27 mouse cellular contexts compared by ENCODE assay signal in genomic region chr13:57641649-57642048, GRCm38 (mm10).
"Had no signal": no experiment of that assay in that cellular context is flagged by ENCODE, and none has a peak within 500 bp of the region (broad histone marks: within the 10 kb centered on the region; RNA-seq: fewer than 3 reads in every experiment).

No protein-coding gene starts in this region.

- H3K36me3 ChIP-seq: embryonic facial prominence, embryonic 10.5 days; embryonic facial prominence, embryonic 12.5 days; embryonic facial prominence, embryonic 13.5 days; embryonic facial prominence, embryonic 15.5 days; forebrain, embryonic 10.5 days; forebrain, embryonic 12.5 days; forebrain, embryonic 15.5 days had no signal

- DNase-seq: cerebellum, adult 18-20 months; cerebellum, adult 2 months; cerebellum, adult 8-10 months; cerebellum, adult 9-10 months; cerebellum, adult 9-11 months; cerebellum, postnatal 10 days; cerebellum, postnatal 14 days; cerebellum, postnatal 25 days; cerebellum, postnatal 36 days; embryo, embryonic 11 days; forebrain, postnatal 0 days; gastrocnemius, adult 2 months; gastrocnemius, postnatal 10 days; gastrocnemius, postnatal 14 days; gastrocnemius, postnatal 25 days; gastrocnemius, postnatal 36 days had no signal

- H3K4me3 ChIP-seq: embryonic facial prominence, embryonic 10.5 days; embryonic facial prominence, embryonic 12.5 days; embryonic facial prominence, embryonic 13.5 days; embryonic facial prominence, embryonic 15.5 days; erythroblast, embryonic 14.5 days; forebrain, embryonic 10.5 days; forebrain, embryonic 12.5 days; forebrain, embryonic 13.5 days; forebrain, embryonic 15.5 days; gastrocnemius, adult 2 months had no signal

- H3K9me3 ChIP-seq: embryonic facial prominence, embryonic 10.5 days; embryonic facial prominence, embryonic 12.5 days; embryonic facial prominence, embryonic 13.5 days; embryonic facial prominence, embryonic 15.5 days; forebrain, embryonic 10.5 days; forebrain, embryonic 12.5 days; forebrain, embryonic 13.5 days; forebrain, embryonic 15.5 days had no signal

- ATAC-seq: forebrain, embryonic 13.5 days; forebrain, embryonic 14.5 days; forebrain, embryonic 15.5 days; forebrain, embryonic 16.5 days; forebrain, postnatal 0 days had no signal

- H3K27me3 ChIP-seq: embryonic facial prominence, embryonic 12.5 days; embryonic facial prominence, embryonic 13.5 days; embryonic facial prominence, embryonic 15.5 days; forebrain, embryonic 12.5 days; forebrain, embryonic 13.5 days; forebrain, embryonic 15.5 days had no signal

- H3K4me1 ChIP-seq: embryonic facial prominence, embryonic 10.5 days; embryonic facial prominence, embryonic 12.5 days; embryonic facial prominence, embryonic 13.5 days; embryonic facial prominence, embryonic 15.5 days; forebrain, embryonic 10.5 days had no signal

- H3K4me2 ChIP-seq: embryonic facial prominence, embryonic 12.5 days; embryonic facial prominence, embryonic 13.5 days; embryonic facial prominence, embryonic 15.5 days; forebrain, embryonic 12.5 days; forebrain, embryonic 13.5 days; forebrain, embryonic 15.5 days had no signal

- H3K27ac ChIP-seq: embryonic facial prominence, embryonic 10.5 days; embryonic facial prominence, embryonic 12.5 days; embryonic facial prominence, embryonic 13.5 days; embryonic facial prominence, embryonic 15.5 days; forebrain, embryonic 10.5 days; forebrain, embryonic 12.5 days; forebrain, embryonic 13.5 days; gastrocnemius, adult 2 months had no signal

- H3K9ac ChIP-seq: embryonic facial prominence, embryonic 12.5 days; embryonic facial prominence, embryonic 13.5 days; embryonic facial prominence, embryonic 15.5 days; forebrain, embryonic 12.5 days; forebrain, embryonic 13.5 days; forebrain, embryonic 15.5 days; forebrain, postnatal 0 days had no signal
